Mouse (Mus musculus) spleen, adult 2 months (tissue): ENCODE results near the gene Sipa1l1. TPM values are rescaled to one million over a fixed set of nuclear protein-coding genes. Genes with fewer than 3 reads are reported as not detected.

Experiments
- DNase-seq, 2 experiments: peaks; one replicate each; pipeline versions ENCODE4 v3.0.0 to v3.0.0-alpha.2; 2012 to 2021; ENCODE audit warnings: low spot score in 2 of 2, low read depth in 1 of 2
- H3K27ac ChIP-seq: fragments of 200-500 bp; 2 replicates; pipeline ENCODE4 v1.5.1; 2012; ENCODE audit warnings: low read length, inconsistent platforms; ENCODE audit not compliant: insufficient read depth
- H3K27me3 ChIP-seq: fragments of 200-500 bp; 2 replicates; pipeline ENCODE4 v1.6.1; 2012; ENCODE audit warnings: mild to moderate bottlenecking, moderate library complexity, low read length, inconsistent platforms; ENCODE audit not compliant: control insufficient read depth, insufficient read depth
- H3K36me3 ChIP-seq: fragments of 200-500 bp; 2 replicates; pipeline ENCODE4 v1.6.1; 2012; ENCODE audit warnings: mild to moderate bottlenecking, low read length, inconsistent platforms; ENCODE audit not compliant: control insufficient read depth, insufficient read depth
- H3K4me1 ChIP-seq: fragments of 200-500 bp; 2 replicates; pipeline ENCODE4 v1.6.1; 2011; ENCODE audit warnings: inconsistent platforms; ENCODE audit not compliant: control insufficient read depth, insufficient read depth, insufficient read length
- H3K4me3 ChIP-seq: fragments of 200-500 bp; 2 replicates; pipeline ENCODE4 v1.5.1; 2011; ENCODE audit warnings: mild to moderate bottlenecking, inconsistent platforms; ENCODE audit not compliant: insufficient read depth, insufficient read length; ENCODE audit errors: extremely low read depth
- CTCF ChIP-seq: fragments of 200-500 bp; IDR thresholded peaks from 2 replicates; pipeline ENCODE4 v1.5.1; 2011; ENCODE audit warnings: mild to moderate bottlenecking, inconsistent platforms; ENCODE audit not compliant: insufficient read depth, insufficient read length, insufficient replicate concordance; ENCODE audit errors: extremely low read depth
- POLR2A ChIP-seq: fragments of 200-500 bp; IDR thresholded peaks from 2 replicates; pipeline ENCODE4 v1.6.1; 2011; ENCODE audit warnings: low read depth, low read length, inconsistent platforms
- WGBS: fragments of 180-500 bp; shearing (Covaris S2); methylation state at CpG from one replicate; pipeline ENCODE4 v1.1.7; 2018; 5-methylcytosine and 5-hydroxymethylcytosine counted together
- polyA plus RNA-seq: library from polyadenylated mRNA; depleted of rRNA; stranded (reverse); fragments of >200 nt; gene quantifications from 2 replicates; pipeline ENCODE4 v1.2.3, GENCODE M21; 2012

The Sipa1l1 gene
- polyA plus RNA-seq, 1 experiment, result 17.1 TPM

- H3K27ac ChIP-seq, result no peak overlapping the region
- 93% methylated on average over 9 of the region's 9 CpGs for WGBS
- H3K4me3 ChIP-seq, result no peak overlapping the region
- H3K27me3 ChIP-seq, result no peaks in the 10 kb centered on the region
- TF ChIP-seq POLR2A (no peak), CTCF (no peak)
- peaks cover 3% of the 10 kb centered on the region; the same call in 1 of the 2 replicates for H3K4me1 ChIP-seq
- peaks cover 4% of the 10 kb centered on the region; the same call in 1 of the 2 replicates for H3K36me3 ChIP-seq
- DNase-seq, result no peak
Observed at GRCm38 (mm10) chr12:82362796-82363195, 193.7 kb downstream of the Sipa1l1 start.

- 96% methylated on average over 7 of the region's 7 CpGs for whole genome bisulfite sequencing
- no peak for DNase-seq
- no peak for TF ChIP-seq CTCF
- no peak for TF ChIP-seq POLR2A
- H3K27ac ChIP-seq, result no peak overlapping the region
- H3K4me1 ChIP-seq, result peaks cover 3% of the 10 kb centered on the region; the same call in 1 of the 2 replicates
- 0 out of 2 replicates have a peak, but pooled peaks cover 2% of the 10 kb centered on the region for H3K36me3 ChIP-seq
- H3K27me3 ChIP-seq, result no peaks in the 10 kb centered on the region
- H3K4me3 ChIP-seq, result no peak overlapping the region
Observed at GRCm38 (mm10) chr12:82364186-82364585, 195.1 kb downstream of the Sipa1l1 start.

GRCm38 (mm10) chr12:82365276-82365875, 196.3 kb downstream of the Sipa1l1 start:
- 0 out of 2 replicates have a peak, but pooled peaks cover 2% of the 10 kb centered on the region for H3K36me3 ChIP-seq
- H3K4me1 ChIP-seq, result peaks cover 3% of the 10 kb centered on the region; the same call in 1 of the 2 replicates
- H3K27me3 ChIP-seq, result no peaks in the 10 kb centered on the region
- no peak for DNase-seq
- TF ChIP-seq POLR2A (no peak), CTCF (no peak)
- H3K27ac ChIP-seq, result no peak overlapping the region
- 96% methylated on average over 5 of the region's 5 CpGs for WGBS
- H3K4me3 ChIP-seq, result no peak overlapping the region

- 76% methylated on average over 6 of the region's 6 CpGs for WGBS
- TF ChIP-seq CTCF (no peak), POLR2A (no peak)
Observed at GRCm38 (mm10) chr12:82366754-82367153, 197.6 kb downstream of the Sipa1l1 start.

GRCm38 (mm10) chr12:82367345-82367744, 198.2 kb downstream of the Sipa1l1 start:
- Histone ChIP-seq H3K27ac (no peak overlapping the region), H3K36me3 (no peaks in the 10 kb centered on the region; the same call in 1 of the 2 replicates), H3K27me3 (no peaks in the 10 kb centered on the region), H3K4me3 (no peak overlapping the region), H3K4me1 (peaks cover 3% of the 10 kb centered on the region; the same call in 1 of the 2 replicates)
- TF ChIP-seq CTCF, result no peak
- no peak for TF ChIP-seq POLR2A
- no peak for DNase-seq
- WGBS, result 90% methylated on average over 2 of the region's 2 CpGs

More at GRCm38 (mm10) chr12:82366754-82367153, 197.6 kb downstream of the Sipa1l1 start:
- H3K27ac ChIP-seq, result no peak overlapping the region
- no peak overlapping the region for H3K4me3 ChIP-seq
- peaks cover 2% of the 10 kb centered on the region; the same call in 1 of the 2 replicates for H3K36me3 ChIP-seq
- H3K4me1 ChIP-seq, result peaks cover 3% of the 10 kb centered on the region; the same call in 1 of the 2 replicates
- no peak for DNase-seq
- no peaks in the 10 kb centered on the region for H3K27me3 ChIP-seq

- 92% methylated on average over 3 of the region's 3 CpGs for WGBS
- H3K27me3 ChIP-seq, result no peaks in the 10 kb centered on the region
- no peak overlapping the region for H3K4me3 ChIP-seq
- H3K4me1 ChIP-seq, result peaks cover 3% of the 10 kb centered on the region; the same call in 1 of the 2 replicates
- TF ChIP-seq CTCF (no peak), POLR2A (no peak)
- no peak overlapping the region for H3K27ac ChIP-seq
- no peak for DNase-seq
- H3K36me3 ChIP-seq, result no peaks in the 10 kb centered on the region; the same call in 1 of the 2 replicates
Observed at GRCm38 (mm10) chr12:82367986-82368385, 198.9 kb downstream of the Sipa1l1 start.

- Histone ChIP-seq H3K4me1 (peaks cover 3% of the 10 kb centered on the region; the same call in 1 of the 2 replicates), H3K4me3 (no peak overlapping the region), H3K27me3 (no peaks in the 10 kb centered on the region), H3K36me3 (no peaks in the 10 kb centered on the region; the same call in 1 of the 2 replicates), H3K27ac (no peak overlapping the region)
- no peak for TF ChIP-seq CTCF
- TF ChIP-seq POLR2A, result no peak
- no peak for DNase-seq
- 84% methylated on average over 5 of the region's 5 CpGs for WGBS
Observed at GRCm38 (mm10) chr12:82369402-82370160, 200.5 kb downstream of the Sipa1l1 start.
